Mouse (Mus musculus) monocyte, adult 2 months (primary cell): ENCODE data around the gene Ufm1.

Experiments
- DNase-seq, 2 experiments: peaks; one replicate each; pipeline ENCODE4 v3.0.0; 2022; ENCODE audit warnings: low spot score in 2 of 2, low read depth in 1 of 2

The Ufm1 gene

DNA sequence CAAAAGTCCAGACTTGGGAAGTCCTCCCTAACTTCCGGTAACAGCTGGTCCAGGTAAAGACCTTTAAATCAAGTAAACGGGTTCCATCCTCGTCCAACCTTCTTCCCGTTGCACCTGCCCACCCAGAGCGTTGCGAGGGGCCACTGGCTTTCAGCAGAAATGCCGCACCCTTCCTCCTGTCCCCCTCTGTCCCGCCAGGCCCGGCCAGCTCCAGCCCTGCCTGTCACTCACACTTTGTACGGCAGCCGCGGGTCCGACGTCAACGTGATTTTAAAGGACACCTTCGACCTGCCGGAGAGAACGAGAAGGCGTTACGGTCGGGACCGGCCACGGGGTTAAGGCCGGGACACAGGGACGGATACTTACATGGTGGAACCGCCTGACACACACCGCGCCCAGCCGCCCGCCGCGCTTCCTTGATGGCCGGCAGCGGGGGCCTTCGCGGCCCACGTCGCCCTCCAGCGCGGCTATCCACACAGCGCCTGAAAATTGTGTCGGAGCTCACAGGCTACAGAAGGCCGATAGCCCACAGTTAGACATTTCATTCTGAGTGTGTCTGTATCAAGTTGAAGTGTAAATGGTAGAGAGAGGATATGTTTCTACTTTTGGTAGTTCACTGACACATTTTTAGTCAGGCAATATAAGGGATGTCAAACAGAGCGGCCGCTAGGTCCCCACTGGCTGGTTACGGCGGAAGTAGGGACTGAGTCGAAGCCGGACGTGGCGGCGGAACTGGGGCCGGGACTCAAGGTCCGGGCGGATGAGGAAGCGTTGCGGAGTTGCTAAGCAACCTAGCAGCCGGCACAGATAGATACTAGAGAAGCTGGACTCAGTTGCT lies at the start of gene Ufm1:
Gene Ufm1 (minus strand): TSS at position 448 of the 838 bp plus-strand sequence.
- DNase-seq: peak; percentile 75 to 87

- no peak for DNase-seq
These were observed 27.2 kb upstream of the Ufm1 start for GRCm38 (mm10) chr3:53890619-53891540.

DNA sequence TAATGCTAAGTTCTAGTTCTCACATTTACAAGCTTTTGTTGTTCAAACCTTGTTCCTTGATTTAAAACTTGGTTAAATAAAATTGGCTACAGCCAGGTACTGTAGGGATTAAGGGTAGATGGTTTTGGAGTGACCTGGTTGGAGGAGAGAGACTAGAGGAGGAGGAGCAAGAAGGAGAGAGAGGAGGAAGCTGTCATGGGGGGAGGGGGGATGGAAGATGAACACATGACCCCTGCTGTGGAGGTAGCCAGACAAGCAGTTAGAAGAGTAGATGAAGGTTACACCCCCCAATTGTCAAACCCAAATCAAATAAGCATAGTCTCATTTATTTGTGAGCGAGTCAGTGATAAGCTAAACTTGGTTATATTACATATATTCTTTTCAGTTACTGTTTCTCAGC lies 8.0 kb upstream of the Ufm1 start:
- DNase-seq: no peak

- DNase-seq: no peak
These were observed 6.9 kb upstream of the Ufm1 start for GRCm38 (mm10) chr3:53870482-53870881.

- DNase-seq: no peak
These were observed 5.6 kb upstream of the Ufm1 start for GRCm38 (mm10) chr3:53869263-53869662.

GRCm38 (mm10) chr3:53868212-53868611 lies 4.6 kb upstream of the Ufm1 start:
- no peak for DNase-seq

DNA sequence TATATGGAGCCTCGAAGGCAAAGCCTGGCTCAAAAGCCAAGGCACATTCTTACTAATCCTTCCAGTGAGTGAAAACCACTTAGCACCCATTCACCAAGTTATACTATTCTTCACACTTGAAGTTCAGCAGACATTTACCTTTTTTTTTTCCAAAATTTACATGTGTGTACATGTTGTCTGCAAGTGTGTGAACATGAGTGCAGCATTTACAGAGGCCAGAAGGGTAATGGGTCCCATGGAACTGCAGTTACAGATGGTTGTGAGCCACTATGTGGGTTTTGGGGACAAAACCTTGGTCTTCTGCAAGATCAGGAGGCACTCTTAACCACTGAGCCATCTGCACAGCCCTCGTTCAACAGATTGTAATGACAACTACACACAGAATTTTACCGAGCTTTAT lies 8.8 kb downstream of the Ufm1 start:
- DNase-seq: no peak

GRCm38 (mm10) chr3:53854261-53854660 lies 9.4 kb downstream of the Ufm1 start:
- DNase-seq: no peak

DNA sequence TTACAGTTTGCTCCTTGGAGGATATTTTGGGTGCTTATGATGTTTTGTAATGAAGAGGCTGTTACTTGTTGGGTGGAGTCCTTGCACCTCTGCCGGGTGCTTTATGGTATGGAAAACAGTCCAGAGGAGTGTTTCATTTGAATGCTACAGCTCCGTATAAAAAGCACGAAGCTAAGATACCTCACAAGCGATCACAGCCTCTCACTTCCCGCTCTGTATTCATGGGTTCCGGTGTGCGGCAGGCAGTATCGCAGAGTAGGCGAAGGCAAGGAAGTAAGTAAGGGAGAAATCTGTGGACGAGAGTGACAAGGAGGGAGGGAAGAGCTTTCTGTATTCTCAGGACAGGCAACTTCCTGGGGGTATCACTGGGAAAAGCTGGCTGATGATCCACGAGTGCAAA lies 15.4 kb downstream of the Ufm1 start:
- no peak for DNase-seq

GRCm38 (mm10) chr3:53847726-53848125 lies 15.9 kb downstream of the Ufm1 start:
- DNase-seq: no peak

DNA sequence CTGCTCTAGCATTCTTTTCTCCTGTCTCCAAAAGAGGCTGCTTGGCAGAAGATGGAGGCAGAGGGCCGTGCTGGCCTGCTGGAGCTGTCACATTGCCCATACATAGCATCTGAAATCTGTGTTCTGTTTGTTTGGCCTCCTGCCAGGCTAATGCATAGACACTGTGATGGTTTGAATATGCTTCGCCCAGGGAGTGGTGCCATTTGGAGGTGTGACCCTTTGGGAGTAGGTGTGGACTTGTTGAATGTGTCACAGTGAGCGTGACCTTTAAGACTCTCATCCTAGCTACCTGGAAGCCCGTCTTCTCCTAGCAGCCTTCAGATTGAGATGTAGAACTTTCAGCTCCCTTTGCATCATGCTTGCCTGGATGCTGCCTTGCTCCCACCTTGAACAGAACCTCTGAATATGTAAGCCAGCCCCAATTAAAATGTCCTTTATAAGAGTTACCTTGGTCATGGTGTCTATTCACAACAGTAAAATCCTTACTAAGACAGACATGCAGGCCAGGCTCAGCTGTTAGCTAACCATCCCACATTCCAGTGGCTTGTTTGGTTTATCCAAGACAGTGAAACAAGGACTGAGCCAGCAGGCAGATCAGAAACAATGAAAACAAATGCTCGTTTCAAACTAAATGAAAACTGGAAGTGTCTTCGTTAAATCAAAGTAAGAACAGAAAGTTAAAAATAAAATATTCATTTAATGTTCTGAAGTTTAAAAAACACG lies 17.3 kb downstream of the Ufm1 start:
- DNase-seq: no peak

DNA sequence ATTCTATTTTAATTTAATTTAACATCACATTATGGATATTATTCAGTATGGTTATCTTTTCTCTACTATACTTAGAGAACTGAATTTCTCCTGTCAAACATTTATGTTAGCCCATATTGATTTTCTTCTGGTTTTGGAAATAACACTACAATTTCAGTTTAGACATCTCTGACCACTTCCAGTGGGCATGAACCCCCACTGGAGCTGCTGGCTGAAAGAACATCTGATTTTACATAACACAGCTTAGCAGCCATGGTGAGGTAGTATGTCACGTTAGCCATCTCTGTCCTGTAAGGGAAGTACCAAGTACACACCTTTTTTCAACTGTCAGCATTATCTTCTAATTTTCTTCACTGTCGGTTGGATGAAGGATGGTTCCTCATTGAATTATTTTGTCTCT lies 18.8 kb downstream of the Ufm1 start, which contains the start of gene Gm10985:
Gene Gm10985 (plus strand): TSS at position 301 of the 400 bp plus-strand sequence.
- DNase-seq: no peak

- DNase-seq: no peak
These were observed 29.4 kb downstream of the Ufm1 start for GRCm38 (mm10) chr3:53834238-53834637.

- DNase-seq: no peak
These were observed 50.1 kb downstream of the Ufm1 start for GRCm38 (mm10) chr3:53813421-53813977.
